Mouse (Mus musculus) heart, postnatal 25 days (tissue): ENCODE measurements around the gene Pomgnt1. TPM values are rescaled to one million over a fixed set of nuclear protein-coding genes. Genes with fewer than 3 reads are reported as not detected.

ENCODE experiments used
- DNase-seq: peaks from one replicate; pipeline ENCODE4 v3.0.0; 2022; ENCODE audit warnings: low spot score
- intact Hi-C: fragments of 180-260 bp; cut with DNase I; formaldehyde crosslinking; loops from one replicate; pipeline ENCODE4 v1.15.1; 2025
- total RNA-seq, 2 experiments: library from RNA; stranded (reverse); gene quantifications; 2 replicates each; pipeline ENCODE4 v1.2.3; 2021

The Pomgnt1 gene
- total RNA-seq, 2 experiments from 2014 or later, result 61.8 to 62.7 TPM

DNA sequence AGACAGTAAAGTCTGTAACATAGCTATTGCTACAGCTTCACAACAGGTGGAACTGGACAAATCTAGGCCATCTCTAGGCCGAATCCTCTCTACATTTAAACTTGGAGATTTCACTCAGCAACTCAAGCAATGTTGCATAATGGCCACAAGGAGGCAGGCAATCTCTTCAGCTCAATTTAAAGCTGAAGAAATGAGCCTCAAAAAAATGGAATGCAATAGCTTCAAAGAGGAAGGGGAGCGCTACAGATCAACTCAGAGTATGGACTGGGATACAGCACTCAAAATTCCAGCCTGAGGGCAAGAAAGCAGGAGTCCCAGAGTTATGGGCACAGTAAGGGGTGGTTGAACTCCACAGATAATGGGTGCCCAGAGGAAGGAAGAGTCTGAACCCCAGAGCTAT is 11.3 kb downstream of the Pomgnt1 start:
- intact Hi-C loops, result loop anchor here (1.0 kb wide), 1 partner anchor 33 kb away; no protein-coding TSS in a partner anchor
- DNase-seq, result no peak

DNA sequence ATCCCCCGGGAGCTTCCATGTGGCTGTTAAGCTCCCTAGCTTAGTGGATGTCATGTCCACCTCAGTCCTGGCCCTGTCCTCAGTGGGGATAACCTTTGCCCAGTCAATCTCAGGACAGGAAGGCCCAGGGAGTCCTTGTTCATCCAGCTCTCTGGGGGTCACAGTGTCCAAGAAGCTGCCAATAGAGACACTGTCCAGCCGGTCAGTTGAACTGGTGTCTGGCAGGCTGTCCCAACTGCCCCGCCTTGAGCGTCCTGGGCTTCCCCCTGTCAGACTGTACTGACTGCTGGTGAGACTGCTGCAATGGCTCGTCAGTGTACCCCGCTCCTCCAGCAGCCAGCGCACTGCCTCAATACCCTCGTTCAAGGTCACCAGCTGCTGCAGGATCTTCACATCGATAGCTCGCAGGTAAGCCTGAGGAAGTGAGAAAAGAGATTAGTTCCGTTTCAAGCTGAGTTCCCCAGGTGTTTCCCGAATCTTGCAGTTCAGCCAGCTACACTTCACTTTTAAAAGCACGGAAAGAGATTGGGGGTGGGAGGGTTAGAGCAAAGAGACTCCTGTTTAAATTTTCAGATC is 13.9 kb downstream of the Pomgnt1 start:
- intact Hi-C loops, result no loop called here
- no peak for DNase-seq

DNA sequence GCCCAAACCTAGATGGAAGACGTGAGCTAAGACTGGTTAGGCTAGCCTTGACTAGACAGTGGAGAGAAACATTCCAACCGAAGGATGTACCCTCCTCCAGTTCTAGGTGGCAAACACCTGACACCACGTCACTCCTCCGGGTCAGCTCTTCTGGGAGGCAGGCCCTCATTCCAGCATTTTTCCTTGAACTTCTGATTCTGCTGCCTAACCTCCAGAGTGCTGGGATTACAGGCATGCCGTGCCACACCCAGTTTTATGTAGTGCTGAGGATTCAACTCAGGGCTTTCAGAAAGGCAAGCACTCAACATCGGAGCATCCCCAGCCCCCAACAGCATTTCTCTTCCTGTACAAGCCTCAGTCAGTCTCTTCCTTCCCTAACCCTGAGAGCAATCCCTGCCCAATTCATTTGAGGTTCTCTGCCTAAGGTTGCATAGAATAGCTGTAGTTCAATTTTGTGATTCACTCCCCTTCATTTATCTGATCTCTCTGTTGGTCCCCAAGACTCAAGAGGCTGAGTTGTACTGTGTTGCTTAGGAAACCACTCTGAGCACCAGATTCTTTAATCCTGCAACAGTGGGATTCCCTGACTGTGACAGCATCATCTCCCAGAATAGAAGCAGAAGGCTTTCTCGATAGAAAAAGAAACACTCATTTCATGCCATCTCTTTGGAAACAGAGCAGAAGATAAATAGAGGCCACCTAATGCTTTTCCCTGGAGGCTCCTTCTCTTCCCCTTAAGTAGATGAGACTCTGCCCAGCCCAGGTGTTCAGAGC is 17.3 kb downstream of the Pomgnt1 start:
- intact Hi-C loops, result no loop called here
- DNase-seq, result no peak

DNA sequence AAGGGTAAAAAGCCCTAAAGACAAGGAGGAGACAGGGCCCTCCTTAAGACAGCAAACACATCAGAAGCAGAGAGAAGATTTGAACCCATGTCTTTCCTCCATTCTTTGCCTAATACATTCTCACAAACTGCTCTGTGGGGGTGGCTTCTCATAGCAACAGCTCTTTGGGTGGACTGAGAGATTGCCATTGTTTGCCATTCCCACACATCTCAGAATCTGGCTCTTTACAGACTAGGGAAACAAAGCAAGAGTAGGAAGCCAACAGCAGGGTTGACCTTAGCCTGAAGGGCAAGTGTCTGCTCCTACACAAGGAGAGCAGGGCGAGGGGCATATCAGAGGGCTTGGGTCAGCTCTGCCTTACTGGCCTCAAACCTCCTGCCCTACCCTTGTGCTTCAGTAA is 18.1 kb downstream of the Pomgnt1 start:
- DNase-seq, result no peak
- intact Hi-C loops, result no loop called here

DNA sequence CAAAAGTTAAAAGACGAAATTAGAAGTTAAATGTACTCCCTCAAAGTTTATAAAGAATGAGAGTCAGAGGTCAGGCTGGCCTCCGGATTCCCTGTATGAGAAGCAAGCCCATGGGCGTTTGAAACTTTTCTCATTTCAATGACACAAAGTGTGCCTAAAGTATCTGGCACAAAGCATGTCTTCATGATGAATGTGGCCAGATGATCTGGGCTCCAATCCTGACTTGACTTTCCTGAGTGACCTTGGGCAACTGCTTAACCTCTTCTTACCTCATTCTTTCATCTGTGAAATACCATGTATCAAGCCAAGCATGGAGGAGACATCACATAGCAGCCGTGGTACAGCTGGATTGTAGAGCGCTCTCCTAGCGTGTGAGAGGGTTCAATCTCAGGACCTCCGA is 18.6 kb downstream of the Pomgnt1 start:
- no peak for DNase-seq
- intact Hi-C loops, result no loop called here

DNA sequence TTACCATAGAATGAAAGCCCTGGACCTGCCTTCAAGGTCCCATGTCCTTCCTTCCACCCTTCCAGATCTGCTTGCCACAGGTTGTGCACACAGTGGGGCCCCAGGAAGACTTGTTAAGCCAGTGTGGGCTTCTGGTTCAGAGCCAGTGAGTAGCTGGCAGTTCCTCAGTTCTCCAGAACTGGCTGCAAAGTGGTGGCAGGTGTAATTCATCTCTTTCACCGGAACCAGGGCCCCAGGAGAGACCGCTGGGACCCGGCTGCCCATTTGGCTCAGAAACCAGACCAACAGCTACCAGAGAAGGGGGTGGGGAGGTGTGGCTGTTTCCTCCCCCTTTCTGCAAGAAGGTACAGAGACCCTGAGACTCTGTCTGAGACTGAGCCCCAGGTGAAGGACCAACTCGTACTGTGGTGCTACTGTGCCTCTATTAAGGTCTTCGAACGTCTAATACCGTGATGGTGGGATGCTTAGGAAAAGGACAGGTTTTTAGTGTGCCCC is 19.7 kb downstream of the Pomgnt1 start:
- DNase-seq, result no peak
- intact Hi-C loops, result no loop called here

DNA sequence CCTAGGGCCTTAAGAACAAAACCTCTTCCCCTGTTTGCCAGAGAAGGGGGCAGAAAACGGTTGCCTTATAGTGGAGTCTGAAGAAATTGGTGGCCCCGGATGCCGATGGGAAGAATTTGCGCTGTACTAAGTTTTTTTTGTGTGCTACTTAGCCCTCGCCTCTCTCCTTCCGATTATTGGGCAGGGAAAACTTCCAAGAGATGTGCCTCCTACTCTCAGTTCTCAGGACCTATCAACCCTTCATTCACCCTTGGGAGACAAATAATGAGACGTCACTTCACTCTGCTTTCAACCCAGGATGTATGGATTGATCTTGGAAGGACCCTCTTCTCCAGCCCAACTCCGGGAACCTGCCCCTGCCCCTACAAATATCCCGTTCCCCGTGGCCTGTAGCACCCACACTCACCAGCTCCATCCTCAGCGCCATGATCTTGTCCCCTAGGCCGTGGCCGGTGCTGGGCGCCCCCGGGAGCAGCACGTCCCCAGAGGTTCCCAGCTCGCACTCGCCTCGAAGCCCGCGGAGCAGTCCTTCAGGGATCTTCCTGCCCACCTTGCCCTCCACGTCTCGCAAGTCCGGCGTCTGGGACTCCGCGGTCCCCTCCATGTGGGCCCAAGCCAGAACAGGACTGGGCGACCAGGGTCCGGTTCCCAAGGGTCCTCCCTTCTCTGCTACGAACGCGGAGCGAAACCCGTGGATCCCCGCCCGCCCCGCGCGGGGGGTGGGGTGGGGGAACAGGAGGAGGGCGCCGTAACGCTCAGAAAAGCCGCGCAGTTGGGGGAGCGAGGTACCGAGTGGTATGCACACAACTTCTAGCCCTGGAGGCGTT is 20.5 kb downstream of the Pomgnt1 start:
- intact Hi-C loops, result no loop called here

DNA sequence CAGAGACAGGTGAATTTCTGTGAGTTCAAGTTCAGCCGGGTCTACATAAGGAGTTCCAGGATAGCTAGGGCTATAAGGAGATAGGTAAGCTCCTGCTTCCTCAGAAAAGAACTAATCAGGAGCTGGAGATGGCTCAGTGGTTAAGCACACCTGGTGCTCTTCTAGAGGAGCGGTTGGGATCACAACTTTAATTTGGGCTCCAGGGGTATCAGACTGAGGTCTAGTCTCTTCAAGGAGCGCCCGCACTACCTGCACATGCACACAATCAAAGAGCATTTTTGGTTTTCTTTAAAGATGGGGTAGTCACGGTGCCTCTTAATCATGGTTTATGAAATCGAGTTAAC is 26.1 kb downstream of the Pomgnt1 start:
- no peak for DNase-seq
- intact Hi-C loops, result loop anchor here (2.0 kb wide), 1 partner anchor 75 kb away; the partner anchor contains the start of genes Lrrc41 and Uqcrh

More for the DNA sequence above, 20.5 kb downstream of the Pomgnt1 start:
- peak; percentile 48 for DNase-seq

DNA sequence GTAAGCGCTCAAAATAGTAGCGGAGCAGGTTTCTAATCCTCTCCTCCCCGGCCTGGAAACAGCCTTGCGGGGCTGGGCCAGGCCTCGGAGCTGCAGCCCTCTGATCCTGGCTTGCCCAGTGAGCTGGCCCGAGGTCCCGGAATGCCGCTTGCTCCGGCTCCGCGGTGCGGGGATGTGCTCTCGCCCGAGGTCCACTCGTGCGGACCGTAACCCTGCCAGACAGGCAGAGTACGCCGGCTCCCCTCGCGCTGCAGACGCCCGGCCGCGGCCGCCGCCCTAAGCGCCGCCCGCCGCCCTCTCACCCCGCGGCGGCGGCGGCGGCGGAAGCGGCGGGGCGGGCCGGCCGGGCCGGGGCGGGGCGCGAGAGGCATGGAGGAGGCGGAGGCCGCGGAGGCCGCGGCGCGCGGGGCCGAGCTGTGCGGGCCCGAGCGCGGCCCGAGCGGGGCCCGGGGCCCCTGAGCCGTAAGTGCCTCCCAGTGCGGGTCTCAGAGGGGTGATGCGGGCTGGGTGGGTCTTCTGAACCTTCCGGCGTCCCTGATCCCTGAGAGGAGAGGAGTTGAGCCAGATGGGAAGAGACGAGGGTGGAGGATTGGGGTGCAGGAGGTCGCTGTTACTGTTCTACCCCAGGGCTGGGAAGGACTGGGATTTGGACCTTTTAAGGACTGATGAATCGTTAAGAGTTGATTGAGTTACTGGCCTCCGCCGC is 26.7 kb downstream of the Pomgnt1 start:
- DNase-seq, result peak; percentile 25
- intact Hi-C loops, result no loop called here

DNA sequence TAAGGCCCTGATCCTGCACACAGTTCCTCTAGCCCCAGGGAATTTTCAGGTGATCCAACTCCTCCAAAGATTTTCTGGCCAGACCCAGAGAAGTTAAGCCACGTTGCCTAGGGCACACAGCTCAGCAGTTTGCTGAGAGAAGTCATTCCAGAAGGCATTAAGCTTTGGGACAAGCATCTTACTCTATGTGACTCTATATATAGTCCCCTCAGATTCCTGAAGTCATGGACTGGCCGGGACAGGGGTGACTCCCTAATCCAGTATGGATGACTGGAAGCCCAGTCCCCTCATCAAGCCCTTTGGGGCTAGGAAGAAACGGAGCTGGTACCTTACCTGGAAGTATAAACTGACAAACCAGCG is 27.2 kb downstream of the Pomgnt1 start:
- intact Hi-C loops, result no loop called here
- no peak for DNase-seq

DNA sequence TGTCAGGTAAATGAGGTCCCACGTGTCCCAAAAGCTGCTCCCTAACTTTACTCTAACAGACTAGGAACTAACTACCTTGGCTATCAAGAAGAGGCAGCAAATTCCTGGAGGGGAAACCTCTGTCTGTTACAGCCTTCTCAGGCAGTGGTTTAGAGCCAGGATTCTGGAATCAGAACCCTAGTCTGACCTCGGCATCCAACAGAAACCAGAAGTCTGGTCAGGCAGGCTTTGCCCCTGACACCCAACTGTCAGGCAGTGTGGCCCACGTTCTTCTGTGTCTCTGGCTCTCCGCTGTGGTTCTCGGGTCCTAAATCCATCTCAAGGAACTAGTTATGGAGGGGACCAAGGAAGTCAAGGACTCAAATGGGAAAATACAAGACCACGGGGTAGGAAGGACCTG is 27.6 kb downstream of the Pomgnt1 start, which contains the start of gene Lurap1:
TSS of gene Lurap1 (minus strand) at position 101 of the 400 bp plus-strand sequence.
- DNase-seq, result no peak

DNA sequence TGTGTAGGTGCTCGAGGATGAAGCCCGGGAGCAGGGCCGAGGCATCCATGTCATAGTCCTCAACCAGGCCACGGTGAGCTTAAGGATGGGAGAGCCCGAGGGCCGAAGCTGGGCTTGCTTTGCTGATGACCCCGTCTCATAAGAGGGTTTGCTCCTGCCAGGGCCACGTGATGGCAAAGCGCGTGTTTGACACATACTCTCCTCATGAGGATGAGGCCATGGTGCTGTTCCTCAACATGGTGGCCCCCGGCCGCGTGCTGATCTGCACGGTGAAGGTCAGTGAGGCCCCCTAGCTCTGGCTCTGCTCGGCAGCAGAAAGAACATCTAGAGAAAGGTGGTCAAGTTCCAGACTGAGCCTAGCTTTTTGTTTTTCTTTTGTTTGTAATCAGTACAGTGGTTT is 29.1 kb downstream of the Pomgnt1 start:
- DNase-seq, result no peak
- intact Hi-C loops, result no loop called here

More for the DNA sequence above, 27.6 kb downstream of the Pomgnt1 start, which contains the start of gene Lurap1:
- intact Hi-C loops, result no loop called here

DNA sequence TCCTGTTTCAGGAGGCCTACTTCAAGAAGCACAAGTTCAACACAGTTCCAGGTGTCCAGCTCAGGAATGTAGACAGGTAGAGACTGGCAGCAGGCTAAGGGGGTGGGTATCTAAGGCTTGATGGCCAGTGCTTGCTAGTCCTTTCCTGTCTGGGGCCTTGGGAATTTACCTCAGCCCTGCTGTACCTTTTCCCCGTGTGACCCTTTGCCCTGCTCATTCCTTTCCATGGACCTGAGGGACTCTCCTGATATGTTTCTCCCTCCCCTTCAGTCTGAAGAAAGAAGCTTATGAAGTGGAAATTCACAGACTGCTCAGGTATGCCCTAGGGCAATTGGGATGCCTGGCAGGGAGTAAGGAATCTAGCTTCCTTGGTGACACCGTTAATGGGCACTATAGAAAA is 34.2 kb downstream of the Pomgnt1 start:
- DNase-seq, result no peak
- intact Hi-C loops, result no loop called here

DNA sequence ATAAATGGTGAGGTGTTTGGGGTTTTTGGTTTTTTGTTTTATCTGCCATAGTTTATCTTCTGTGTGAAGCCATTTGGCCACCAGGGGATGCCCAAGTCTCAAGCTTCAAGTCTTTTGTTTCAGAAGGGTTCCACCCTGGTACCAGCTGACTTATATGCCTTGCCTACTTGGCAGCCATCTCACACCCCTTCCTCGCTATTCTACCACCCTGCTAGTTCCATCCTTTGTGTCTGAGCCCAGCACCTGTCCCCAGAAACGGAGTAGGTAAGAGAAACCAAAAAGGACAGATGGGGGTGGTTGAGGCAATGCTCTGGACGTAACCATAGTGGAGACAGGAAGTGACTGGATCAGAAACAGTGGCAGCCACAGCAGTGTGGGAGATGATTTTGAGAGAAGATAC is 36.3 kb downstream of the Pomgnt1 start:
- DNase-seq, result no peak
- intact Hi-C loops, result no loop called here

DNA sequence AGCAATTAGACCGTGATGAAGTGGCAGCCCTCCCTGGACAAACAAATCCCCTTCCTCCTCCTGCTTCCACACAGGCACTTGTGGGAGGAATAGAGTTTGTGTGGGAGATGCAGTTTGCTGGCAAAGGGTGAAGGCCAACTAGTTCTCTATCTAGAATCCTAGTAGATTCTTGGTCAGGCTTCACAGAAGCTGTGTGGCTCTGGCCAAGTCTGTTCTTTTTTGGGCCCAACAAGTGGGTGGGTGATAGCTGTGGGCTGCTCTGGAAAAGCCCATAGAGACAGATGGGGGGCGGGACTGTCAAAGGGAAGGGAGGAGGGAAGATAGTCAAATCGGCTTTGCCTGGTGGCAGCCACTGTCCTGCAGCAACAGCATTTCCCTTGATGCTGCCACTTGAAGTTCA is 37.1 kb downstream of the Pomgnt1 start:
- intact Hi-C loops, result no loop called here
- DNase-seq, result no peak

DNA sequence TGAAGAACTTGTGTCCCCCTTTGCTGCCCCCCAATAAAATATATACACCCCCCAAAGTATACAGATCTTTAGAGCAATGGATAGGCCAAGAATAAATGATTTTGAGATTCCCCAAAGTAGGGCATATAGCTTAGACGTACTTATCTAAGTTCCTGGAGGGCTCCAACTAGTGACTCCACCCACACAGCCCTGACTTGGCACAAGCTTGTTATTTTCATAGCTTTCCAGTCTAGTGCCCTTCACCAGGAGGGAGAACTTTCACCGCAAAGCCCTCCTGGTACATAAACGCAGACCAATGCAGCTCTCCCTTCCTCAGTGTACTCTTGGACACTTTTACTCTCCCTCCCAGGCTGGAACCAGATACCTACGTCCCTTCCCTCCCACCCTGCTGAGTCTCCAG is 38.5 kb downstream of the Pomgnt1 start:
- DNase-seq, result no peak

DNA sequence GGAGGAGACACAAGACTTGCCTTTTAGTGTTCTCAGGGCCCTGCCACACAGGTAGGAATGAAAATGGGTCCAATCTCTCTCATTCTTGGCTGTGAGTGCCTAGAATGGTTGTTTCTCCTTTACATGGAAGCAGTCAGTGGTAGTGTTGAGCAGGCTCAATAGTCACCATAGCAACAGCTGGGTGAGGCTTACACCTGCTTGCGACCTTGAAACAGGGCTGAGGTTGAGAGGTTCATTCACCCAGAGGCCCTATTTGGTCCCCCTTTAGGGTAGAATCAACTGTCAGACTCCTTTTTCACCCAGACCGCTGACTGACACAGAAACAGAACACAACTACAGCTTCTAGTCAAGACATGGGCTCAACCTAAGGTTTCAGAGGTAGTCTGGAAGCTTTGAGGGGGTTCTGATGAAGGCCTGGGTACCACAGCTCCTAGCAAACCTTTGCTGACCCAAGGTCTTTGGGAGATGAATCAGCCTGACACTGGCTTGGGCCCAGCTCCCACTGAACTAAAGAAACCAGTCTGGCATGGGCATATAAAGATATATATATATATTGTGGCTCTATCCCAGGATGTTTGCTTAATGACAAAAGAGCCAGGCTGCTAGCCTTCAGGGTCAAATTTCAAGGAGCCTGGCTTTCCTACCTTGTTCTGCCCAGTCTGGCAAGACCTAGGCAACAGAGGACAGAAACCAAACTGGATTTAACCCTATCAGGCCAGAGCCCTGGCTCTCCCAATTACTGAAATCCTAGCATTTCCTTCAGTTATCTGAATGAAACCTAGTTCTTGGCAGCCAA is 41.3 kb downstream of the Pomgnt1 start:
- DNase-seq, result no peak
- intact Hi-C loops, result loop anchor here (5.0 kb wide), 2 partner anchors 82 to 157 kb away; no protein-coding TSS in a partner anchor

More for the DNA sequence above, 38.5 kb downstream of the Pomgnt1 start:
- intact Hi-C loops, result no loop called here

DNA sequence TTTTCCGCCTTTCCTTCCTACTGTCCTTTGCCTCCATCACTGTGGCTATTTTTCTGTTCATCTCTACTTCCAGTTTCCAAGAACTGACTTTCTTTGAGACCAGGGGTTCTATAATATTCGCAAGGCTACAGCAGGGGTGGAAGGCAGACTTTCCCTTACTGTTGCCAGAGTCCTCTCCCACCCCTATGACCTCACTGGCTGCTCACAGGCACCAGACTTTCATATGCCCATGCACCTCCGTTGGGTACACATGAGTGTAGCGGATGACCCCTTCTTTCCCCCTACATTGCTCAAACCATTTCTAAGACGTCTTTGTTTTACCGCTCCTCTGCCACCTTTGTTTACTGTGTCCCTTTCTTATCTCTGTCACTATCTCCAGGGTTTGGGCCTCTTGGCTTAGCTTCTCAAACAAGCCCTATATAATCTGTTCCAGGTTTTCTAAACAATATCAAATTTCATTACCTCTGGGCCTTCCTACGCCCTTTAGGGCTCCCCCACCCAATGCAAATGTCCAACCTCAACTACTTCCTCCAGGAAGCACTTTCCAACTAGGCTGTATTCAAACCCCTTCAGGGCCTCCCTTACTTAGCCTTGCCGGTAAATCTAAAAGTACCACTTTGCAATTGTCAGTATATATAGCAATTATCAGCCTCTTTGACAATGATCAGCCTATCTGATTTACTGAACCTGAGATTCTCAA is 42.2 kb downstream of the Pomgnt1 start:
- no peak for DNase-seq
- intact Hi-C loops, result loop anchor here (2.0 to 5.0 kb wide), 3 partner anchors 81 to 156 kb away; no protein-coding TSS in a partner anchor
